Mouse (Mus musculus): Measurements from ENCODE around the gene Nxt1.

DNA sequence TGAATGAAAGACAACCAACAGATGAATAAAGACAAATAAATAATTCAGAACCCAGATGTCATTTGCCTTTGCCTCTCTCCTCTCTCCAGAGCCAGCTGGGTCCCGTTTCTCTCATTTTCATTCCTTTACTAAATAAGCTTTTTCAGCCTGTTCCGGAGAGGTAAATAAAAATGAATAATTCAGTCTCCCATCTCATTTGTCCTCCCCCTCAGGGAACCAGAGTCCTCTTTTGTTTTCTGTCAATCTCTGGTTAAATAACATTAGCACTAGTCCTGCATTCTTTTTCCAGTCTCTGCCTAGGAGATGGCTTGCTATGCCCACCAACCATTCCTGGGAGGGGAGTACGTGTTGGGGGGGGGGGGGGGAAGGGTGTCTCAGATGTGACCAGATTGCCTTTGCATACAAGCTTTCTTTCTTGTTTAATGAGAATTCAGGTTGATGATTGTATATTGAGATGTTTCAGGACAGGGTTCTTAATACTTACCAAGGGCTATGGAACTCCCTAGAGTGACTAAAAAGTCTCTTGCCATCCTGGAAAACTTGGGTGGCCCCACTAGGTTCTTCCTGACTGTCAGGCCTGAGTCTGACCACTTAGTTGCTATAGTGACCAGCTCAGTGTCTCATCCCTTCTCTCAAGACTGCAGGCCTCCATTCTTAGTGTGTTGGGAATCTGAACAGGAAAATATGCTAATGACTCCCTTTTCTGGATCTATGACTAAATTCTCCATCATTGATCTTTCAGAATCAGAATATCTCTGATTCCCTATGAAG, 21.6 kb upstream of the Nxt1 start:
- no peak for TF ChIP-seq CTCF (IDR thresholded peaks at IDR 0.05; ENCODE audit: low read depth, low read length)
- no peak for TF ChIP-seq GATA1 (IDR thresholded peaks at IDR 0.05; ENCODE audit: borderline replicate concordance, low read length)
- TF ChIP-seq POLR2AphosphoS5 (IDR thresholded peaks at IDR 0.05; ENCODE audit: insufficient replicate concordance, low read depth, low read length) = no peak
- TF ChIP-seq TAL1 (conservative IDR thresholded peaks at IDR 0.05; ENCODE audit: low read depth, low read length) = no peak
- TF ChIP-seq GATA2 (IDR thresholded peaks at IDR 0.05; ENCODE audit: borderline replicate concordance, low read depth, low read length) = no peak

Data from G1E (cell line).